Mouse (Mus musculus) heart, postnatal 0 days (tissue): ENCODE measurements at regions not wholly inside any gene's neighbourhood (a gene's known extent, or its start where the extent isn't known, plus 50 kb on each side); places are given as distances from the start of the nearest gene placed in this dataset.

Experiments
- ATAC-seq: fragments of 200-750 bp; cut with Nextera tagmentation; 2 replicates; pipeline ENCODE4 v1.8.0; 2017; ENCODE audit warnings: low read depth, moderate number of reproducible peaks, moderate library complexity; ENCODE audit not compliant: insufficient read depth
- DNase-seq: peaks from one replicate; pipeline ENCODE4 v3.0.0-alpha.2; 2016; ENCODE audit warnings: low spot score
- H3K27ac ChIP-seq: fragments of 300-500 bp; sonication (generic); 2 replicates; pipeline ENCODE4 v1.5.1; 2014; ENCODE audit warnings: low read depth, mild to moderate bottlenecking
- H3K27me3 ChIP-seq: fragments of 300-500 bp; sonication (generic); 2 replicates; pipeline ENCODE4 v1.6.1; 2014; ENCODE audit warnings: low read length, mixed read lengths; ENCODE audit not compliant: control insufficient read depth, insufficient read depth
- H3K36me3 ChIP-seq: fragments of 300-500 bp; sonication (generic); replicated peaks from 2 replicates; pipeline ENCODE4 v1.6.1; 2014; ENCODE audit warnings: low read length, mixed read lengths; ENCODE audit not compliant: control insufficient read depth, insufficient read depth
- H3K4me1 ChIP-seq: fragments of 300-500 bp; sonication (generic); 2 replicates; pipeline ENCODE4 v1.6.1; 2014; ENCODE audit warnings: antibody characterized with exemption; ENCODE audit not compliant: control insufficient read depth, insufficient read depth
- H3K4me2 ChIP-seq: fragments of 300-500 bp; sonication (generic); 2 replicates; pipeline ENCODE4 v1.6.1; 2014; ENCODE audit warnings: low read depth, mild to moderate bottlenecking, low read length, moderate library complexity
- H3K4me3 ChIP-seq: fragments of 300-500 bp; sonication (generic); 2 replicates; pipeline ENCODE4 v1.5.1; 2014; ENCODE audit warnings: low read depth, low read length
- H3K9ac ChIP-seq: fragments of 300-500 bp; sonication (generic); replicated peaks from 2 replicates; pipeline ENCODE4 v1.6.1; 2014; ENCODE audit warnings: low read depth, low read length, mixed read lengths
- H3K9me3 ChIP-seq: fragments of 300-500 bp; sonication (generic); replicated peaks from 2 replicates; pipeline ENCODE4 v1.6.1; 2016; ENCODE audit warnings: low read length; ENCODE audit not compliant: control insufficient read depth
- CTCF ChIP-seq: IDR thresholded peaks from 2 replicates; pipeline ENCODE4 v1.5.1; 2016; ENCODE audit warnings: antibody characterized with exemption, control low read depth, low read depth
- EP300 ChIP-seq: IDR thresholded peaks from 2 replicates; pipeline ENCODE4 v1.6.1; 2016; ENCODE audit warnings: antibody characterized with exemption, low read depth
- WGBS: fragments of 180-500 bp; shearing (Covaris S2); extraction: QIAGEN DNeasy Blood & Tissue Kit; methylation state at CpG from one replicate; pipeline ENCODE4 v1.1.7; 2014; 5-methylcytosine and 5-hydroxymethylcytosine counted together

DNA sequence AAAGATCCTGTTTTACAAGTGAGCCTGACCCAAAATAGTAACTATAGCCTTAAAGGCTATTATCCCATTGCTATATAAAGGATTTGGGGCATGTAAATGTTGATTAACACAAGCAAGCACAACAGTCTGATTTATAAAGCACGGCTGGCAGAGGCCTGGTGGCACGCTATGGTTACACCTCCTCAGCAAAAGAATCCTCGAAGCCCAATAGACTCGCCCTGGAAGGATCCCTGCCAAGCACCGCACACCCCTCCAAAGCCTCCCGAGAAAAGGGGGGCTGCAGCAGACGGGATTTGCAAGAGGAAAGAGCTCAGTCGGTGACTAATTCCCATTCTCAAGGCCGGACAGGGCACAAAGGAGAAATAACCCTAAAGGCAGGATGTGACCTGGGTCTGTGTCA lies 150.2 kb upstream of the Spred2 start:
- H3K27me3 ChIP-seq, result no peaks in the 10 kb centered on the region
- no peak overlapping the region for H3K4me3 ChIP-seq
- H3K27ac ChIP-seq, result no peak overlapping the region
- WGBS, result 47% methylated on average over 9 of the region's 9 CpGs
- H3K36me3 ChIP-seq, result no peaks in the 10 kb centered on the region
- DNase-seq, result no peak
- no peak overlapping the region for H3K4me2 ChIP-seq
- H3K9me3 ChIP-seq, result no peaks in the 10 kb centered on the region
- TF ChIP-seq CTCF (no peak), EP300 (no peak)
- no peak for ATAC-seq
- H3K9ac ChIP-seq, result no peak overlapping the region
- H3K4me1 ChIP-seq, result no peaks in the 10 kb centered on the region

DNA sequence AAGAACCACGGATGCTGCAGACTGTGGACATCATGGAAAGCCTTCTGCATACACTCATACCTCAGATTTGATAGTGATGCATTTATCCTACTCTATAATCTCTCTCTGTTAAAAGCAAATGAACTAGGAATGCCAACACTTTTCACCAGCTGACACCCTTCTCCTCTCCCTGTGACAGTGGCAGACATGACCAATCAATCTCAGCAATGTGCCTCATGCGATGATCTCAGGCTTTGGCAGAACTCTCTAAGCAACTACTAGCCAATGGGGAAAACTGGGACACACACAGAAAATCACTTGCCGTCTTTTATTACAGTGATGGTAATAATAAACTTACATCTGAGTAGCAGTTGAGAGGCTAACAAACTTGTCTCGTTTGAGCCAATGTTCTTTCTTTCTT lies 148.4 kb upstream of the Spred2 start:
- H3K4me1 ChIP-seq, result no peaks in the 10 kb centered on the region
- no peak for DNase-seq
- WGBS, result 87% methylated on average over 4 of the region's 4 CpGs
- no peaks in the 10 kb centered on the region for H3K9me3 ChIP-seq
- H3K36me3 ChIP-seq, result no peaks in the 10 kb centered on the region
- TF ChIP-seq EP300, result no peak
- TF ChIP-seq CTCF, result no peak
- H3K27ac ChIP-seq, result no peak overlapping the region
- no peak overlapping the region for H3K4me3 ChIP-seq
- H3K9ac ChIP-seq, result no peak overlapping the region
- no peaks in the 10 kb centered on the region for H3K27me3 ChIP-seq
- ATAC-seq, result no peak
- no peak overlapping the region for H3K4me2 ChIP-seq

GRCm38 (mm10) chr11:19776473-19777200 lies 147.5 kb upstream of the Spred2 start:
- H3K36me3 ChIP-seq, result no peaks in the 10 kb centered on the region
- no peak overlapping the region for H3K27ac ChIP-seq
- H3K4me3 ChIP-seq, result no peak overlapping the region
- TF ChIP-seq EP300 (no peak), CTCF (no peak)
- H3K9me3 ChIP-seq, result no peaks in the 10 kb centered on the region
- WGBS, result 75% methylated on average over 9 of the region's 9 CpGs
- ATAC-seq, result no peak
- no peak overlapping the region for H3K4me2 ChIP-seq
- H3K27me3 ChIP-seq, result no peaks in the 10 kb centered on the region
- no peak for DNase-seq
- no peak overlapping the region for H3K9ac ChIP-seq
- no peaks in the 10 kb centered on the region for H3K4me1 ChIP-seq

DNA sequence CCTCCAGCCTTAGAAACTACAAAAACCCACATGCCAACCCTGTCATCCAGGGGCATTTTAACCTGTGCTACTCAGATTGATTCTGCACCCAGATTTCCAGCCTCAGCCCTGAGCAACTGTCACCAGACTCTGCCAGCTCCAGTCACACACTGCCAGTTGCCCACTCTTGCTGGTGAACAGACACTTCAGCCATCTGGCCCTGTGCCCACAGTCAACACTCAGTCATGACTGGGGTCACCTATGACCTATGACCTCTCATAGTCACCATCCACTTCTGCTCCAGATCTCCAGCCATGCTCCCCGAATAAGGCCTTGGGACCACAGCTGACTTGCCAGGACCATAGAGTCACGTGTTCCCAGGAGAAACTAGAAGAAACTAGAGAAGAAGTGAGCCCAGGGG lies 146.0 kb upstream of the Spred2 start:
- 81% methylated on average over 2 of the region's 2 CpGs for WGBS
- no peak overlapping the region for H3K27ac ChIP-seq
- TF ChIP-seq EP300 (no peak), CTCF (no peak)
- DNase-seq (no peak), ATAC-seq (no peak)
- no peaks in the 10 kb centered on the region for H3K27me3 ChIP-seq
- H3K4me2 ChIP-seq, result no peak overlapping the region
- H3K36me3 ChIP-seq, result no peaks in the 10 kb centered on the region
- no peaks in the 10 kb centered on the region for H3K4me1 ChIP-seq
- no peak overlapping the region for H3K4me3 ChIP-seq
- H3K9ac ChIP-seq, result no peak overlapping the region
- no peaks in the 10 kb centered on the region for H3K9me3 ChIP-seq

GRCm38 (mm10) chr11:19785110-19785509 lies 139.1 kb upstream of the Spred2 start:
- Histone ChIP-seq H3K4me3 (no peak overlapping the region), H3K36me3 (no peaks in the 10 kb centered on the region), H3K9ac (no peak overlapping the region), H3K27me3 (no peaks in the 10 kb centered on the region), H3K9me3 (no peaks in the 10 kb centered on the region), H3K4me1 (no peaks in the 10 kb centered on the region), H3K4me2 (no peak overlapping the region), H3K27ac (no peak overlapping the region)
- TF ChIP-seq CTCF (no peak), EP300 (no peak)
- ATAC-seq, result no peak
- no peak for DNase-seq
- WGBS, result 45% methylated on average over 14 of the region's 14 CpGs

DNA sequence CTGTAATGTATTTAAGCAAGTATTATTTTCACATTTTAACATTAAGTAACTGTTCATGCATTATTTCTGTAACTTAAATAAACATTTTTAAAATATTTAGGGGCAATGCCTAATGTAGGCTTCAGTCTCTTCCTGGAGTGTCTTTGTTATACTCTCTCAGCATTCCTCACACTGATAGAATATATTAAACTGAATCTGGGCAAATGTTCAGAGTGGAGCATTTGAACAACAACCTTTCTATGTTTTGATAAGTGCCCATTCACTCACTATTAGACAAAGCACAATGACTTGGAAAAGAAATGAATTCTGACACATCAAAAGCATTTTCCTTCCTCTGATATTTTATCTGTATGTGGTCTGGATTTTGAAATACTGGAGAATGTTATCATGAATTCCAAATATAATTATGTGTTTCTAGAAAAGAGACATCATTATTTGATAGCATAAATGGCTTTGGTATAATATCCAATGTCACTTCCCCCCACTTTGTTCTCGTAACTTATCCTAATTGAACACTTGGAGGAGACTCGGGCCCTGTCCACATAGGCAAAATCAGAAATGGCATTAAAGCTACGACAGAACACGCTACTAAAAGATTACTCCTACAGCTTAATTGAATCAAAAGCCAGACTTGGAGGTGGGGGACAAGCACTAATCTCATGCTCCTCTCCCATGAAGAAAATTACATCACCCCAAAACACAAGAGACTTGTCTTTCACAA lies 127.1 kb upstream of the Spred2 start:
- Histone ChIP-seq H3K9me3 (no peaks in the 10 kb centered on the region), H3K4me1 (no peaks in the 10 kb centered on the region), H3K4me3 (no peak overlapping the region), H3K27ac (no peak overlapping the region), H3K27me3 (no peaks in the 10 kb centered on the region), H3K9ac (no peak overlapping the region), H3K36me3 (no peaks in the 10 kb centered on the region), H3K4me2 (no peak overlapping the region)
- DNase-seq (no peak), ATAC-seq (no peak)
- TF ChIP-seq CTCF (no peak), EP300 (no peak)
- 38% methylated on average over 4 of the region's 4 CpGs for WGBS
